Mouse (Mus musculus): ENCODE results near the gene Tmprss6.

Gene Tmprss6

GRCm38 (mm10) chr15:78481448-78482000 is 13.1 kb upstream of the Tmprss6 start:
- no peak for DNase-seq

GRCm38 (mm10) chr15:78480991-78481390 is 12.6 kb upstream of the Tmprss6 start:
- DNase-seq: no peak

GRCm38 (mm10) chr15:78480111-78480510 is 11.7 kb upstream of the Tmprss6 start:
- DNase-seq: no peak

GRCm38 (mm10) chr15:78479470-78479869 is 11.0 kb upstream of the Tmprss6 start:
- DNase-seq: no peak

GRCm38 (mm10) chr15:78478073-78478472 is 9.6 kb upstream of the Tmprss6 start:
- DNase-seq: no peak

GRCm38 (mm10) chr15:78476878-78477277 is 8.4 kb upstream of the Tmprss6 start:
- DNase-seq: no peak

GRCm38 (mm10) chr15:78475604-78476031 is 7.2 kb upstream of the Tmprss6 start:
- DNase-seq: no peak

GRCm38 (mm10) chr15:78473442-78473841 is 5.0 kb upstream of the Tmprss6 start:
- DNase-seq: no peak

GRCm38 (mm10) chr15:78471902-78472301 is 3.5 kb upstream of the Tmprss6 start:
- peak; percentile 18 for DNase-seq

- no peak for DNase-seq
Observed at GRCm38 (mm10) chr15:78470495-78471276, 2.3 kb upstream of the Tmprss6 start.

GRCm38 (mm10) chr15:78467570-78467969 is 864 bp downstream of the Tmprss6 start:
- no peak for DNase-seq

GRCm38 (mm10) chr15:78466809-78467208 is 1.6 kb downstream of the Tmprss6 start:
- DNase-seq: peak; percentile 33

GRCm38 (mm10) chr15:78462981-78463380 is 5.5 kb downstream of the Tmprss6 start:
- DNase-seq: no peak

- DNase-seq: no peak
Observed at GRCm38 (mm10) chr15:78457193-78457592, 11.2 kb downstream of the Tmprss6 start.

GRCm38 (mm10) chr15:78456051-78456450 is 12.4 kb downstream of the Tmprss6 start:
- no peak for DNase-seq

GRCm38 (mm10) chr15:78455168-78455567 is 13.3 kb downstream of the Tmprss6 start:
- no peak for DNase-seq

- DNase-seq: no peak
Observed at GRCm38 (mm10) chr15:78452929-78453328, 15.5 kb downstream of the Tmprss6 start.

- no peak for DNase-seq
Observed at GRCm38 (mm10) chr15:78451201-78451600, 17.2 kb downstream of the Tmprss6 start.

GRCm38 (mm10) chr15:78450419-78450768 is 18.0 kb downstream of the Tmprss6 start:
- DNase-seq: no peak

- peak; percentile 64 for DNase-seq
Observed at GRCm38 (mm10) chr15:78449694-78450418, 18.6 kb downstream of the Tmprss6 start.

GRCm38 (mm10) chr15:78449131-78449530 is 19.3 kb downstream of the Tmprss6 start:
- no peak for DNase-seq

GRCm38 (mm10) chr15:78447746-78448535 is 20.5 kb downstream of the Tmprss6 start:
- peak; percentile 95 for DNase-seq

GRCm38 (mm10) chr15:78447121-78447520 is 21.3 kb downstream of the Tmprss6 start:
- DNase-seq: no peak
